Mouse (Mus musculus): ENCODE data around the gene Bicc1.

Gene Bicc1

GRCm38 (mm10) chr10:70937450-70937849 lies 222.1 kb downstream of the Bicc1 start:
- DNase-seq: no peak

- DNase-seq: no peak
Measured at GRCm38 (mm10) chr10:70936008-70936407, 223.5 kb downstream of the Bicc1 start.

- no peak for DNase-seq
Measured at GRCm38 (mm10) chr10:70926126-70926525, 233.4 kb downstream of the Bicc1 start.

GRCm38 (mm10) chr10:70924348-70924747 lies 235.2 kb downstream of the Bicc1 start:
- no peak for DNase-seq

GRCm38 (mm10) chr10:70923936-70924335 lies 235.6 kb downstream of the Bicc1 start:
- no peak for DNase-seq

GRCm38 (mm10) chr10:70921481-70921880 lies 238.0 kb downstream of the Bicc1 start:
- DNase-seq: no peak

- DNase-seq: no peak
Measured at GRCm38 (mm10) chr10:70919851-70920250, 239.6 kb downstream of the Bicc1 start.

- DNase-seq: no peak
Measured at GRCm38 (mm10) chr10:70919031-70919663, 240.4 kb downstream of the Bicc1 start.

- DNase-seq: no peak
Measured at GRCm38 (mm10) chr10:70916697-70917096, 242.8 kb downstream of the Bicc1 start.

GRCm38 (mm10) chr10:70915096-70915495 lies 244.4 kb downstream of the Bicc1 start:
- DNase-seq: no peak

GRCm38 (mm10) chr10:70903936-70904335 lies 255.6 kb downstream of the Bicc1 start:
- DNase-seq: no peak

GRCm38 (mm10) chr10:70902751-70903485 lies 256.6 kb downstream of the Bicc1 start:
- DNase-seq: no peak

- DNase-seq: no peak
Measured at GRCm38 (mm10) chr10:70901193-70901875, 258.2 kb downstream of the Bicc1 start.

- DNase-seq: no peak
Measured at GRCm38 (mm10) chr10:70895891-70896290, 263.6 kb downstream of the Bicc1 start.

GRCm38 (mm10) chr10:70878046-70878445 lies 281.5 kb downstream of the Bicc1 start:
- DNase-seq: no peak

GRCm38 (mm10) chr10:70877631-70878030 lies 281.9 kb downstream of the Bicc1 start:
- no peak for DNase-seq

- no peak for DNase-seq
Measured at GRCm38 (mm10) chr10:70876522-70876921, 283.0 kb downstream of the Bicc1 start.

- DNase-seq: no peak
Measured at GRCm38 (mm10) chr10:70876119-70876518, 283.4 kb downstream of the Bicc1 start.

GRCm38 (mm10) chr10:70874994-70875538 lies 284.4 kb downstream of the Bicc1 start:
- DNase-seq: no peak
